Mouse (Mus musculus): ENCODE data around the gene Marveld2. TPM values are rescaled to one million over a fixed set of nuclear protein-coding genes. Genes with fewer than 3 reads are reported as not detected.

Marveld2 gene
- total and polyA plus RNA-seq, 2 experiments from 2014 or later = 1.4 to 2.3 TPM

DNA sequence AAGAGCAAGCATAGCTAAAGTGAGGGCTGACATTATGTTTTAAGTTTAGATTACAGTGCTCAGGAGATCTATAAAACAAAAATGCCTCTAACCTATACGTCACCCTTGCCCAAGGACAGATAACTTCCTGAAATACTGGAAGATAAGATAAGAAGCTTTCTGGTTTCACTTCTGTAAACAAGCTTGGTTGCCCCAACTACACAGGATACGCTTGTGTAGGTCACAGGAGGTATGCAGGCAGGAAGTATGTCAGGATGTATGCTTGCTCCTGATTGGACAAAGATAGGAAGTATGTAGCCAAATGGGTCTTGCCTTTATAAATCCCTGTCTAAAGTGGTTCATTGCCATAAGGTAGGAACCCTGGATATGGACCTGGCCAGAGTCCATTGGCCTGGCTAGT, 40.8 kb downstream of the Marveld2 start:
- H3K4me1 ChIP-seq (ENCODE audit: insufficient read depth, low read length) = no peaks in the 10 kb centered on the region
- no peak overlapping the region for H3K4me3 ChIP-seq (ENCODE audit: low read depth, low read length)
- TF ChIP-seq CTCF (IDR thresholded peaks at IDR 0.05) = no peak
- H3K36me3 ChIP-seq (ENCODE audit: insufficient read depth, low read length) = no peaks in the 10 kb centered on the region
- DNase-seq (ENCODE audit: low spot score) (no peak), ATAC-seq (ENCODE audit: low FRiP score) (no peak)
- H3K4me2 ChIP-seq (ENCODE audit: low read depth, low read length, poor library complexity, severe bottlenecking) = no peak overlapping the region
- H3K27me3 ChIP-seq (ENCODE audit: insufficient read depth, low read length) = no peaks in the 10 kb centered on the region
- no peak overlapping the region for H3K9ac ChIP-seq (replicated peaks; ENCODE audit: low read length, poor library complexity, severe bottlenecking)
- no peaks in the 10 kb centered on the region for H3K9me3 ChIP-seq (ENCODE audit: low read length)
- no peak overlapping the region for H3K27ac ChIP-seq (ENCODE audit: low read depth, low read length)
- WGBS = 76% methylated on average over 2 of the region's 2 CpGs

DNA sequence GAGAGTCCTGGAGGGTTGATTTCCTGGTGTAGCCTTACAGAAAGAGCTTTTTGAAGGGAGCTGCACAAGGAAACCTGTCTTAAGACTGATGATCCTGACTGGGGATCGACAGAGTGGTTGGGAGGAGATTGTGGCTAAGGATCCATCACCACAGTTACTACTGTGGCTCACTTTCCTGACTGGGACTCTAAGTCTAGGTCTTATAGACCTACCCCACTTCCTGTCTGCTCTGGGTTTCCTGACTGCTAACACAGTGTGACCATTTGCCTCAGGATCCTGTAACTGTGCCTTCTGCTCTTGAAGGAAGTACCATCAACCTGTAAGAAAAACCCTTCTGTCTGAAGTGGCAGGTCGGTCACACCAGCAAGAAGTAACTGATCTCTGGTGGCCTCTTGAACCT, 46.1 kb downstream of the Marveld2 start:
- ATAC-seq (ENCODE audit: low FRiP score) (no peak), DNase-seq (ENCODE audit: low spot score) (no peak)
- H3K4me1 ChIP-seq (ENCODE audit: insufficient read depth, low read length) = no peaks in the 10 kb centered on the region
- no peaks in the 10 kb centered on the region for H3K27me3 ChIP-seq (ENCODE audit: insufficient read depth, low read length)
- no peaks in the 10 kb centered on the region for H3K9me3 ChIP-seq (ENCODE audit: low read length)
- no peak overlapping the region for H3K27ac ChIP-seq (ENCODE audit: low read depth, low read length)
- H3K9ac ChIP-seq (replicated peaks; ENCODE audit: low read length, poor library complexity, severe bottlenecking) = no peak overlapping the region
- H3K4me2 ChIP-seq (ENCODE audit: low read depth, low read length, poor library complexity, severe bottlenecking) = no peak overlapping the region
- no peak overlapping the region for H3K4me3 ChIP-seq (ENCODE audit: low read depth, low read length)
- TF ChIP-seq CTCF (IDR thresholded peaks at IDR 0.05) = no peak
- no peaks in the 10 kb centered on the region for H3K36me3 ChIP-seq (ENCODE audit: insufficient read depth, low read length)
- 78% methylated on average over 2 of the region's 2 CpGs for WGBS

GRCm38 (mm10) chr13:100568359-100568758, 48.4 kb downstream of the Marveld2 start:
- Histone ChIP-seq H3K4me2 (ENCODE audit: low read depth, low read length, poor library complexity, severe bottlenecking) (no peak overlapping the region), H3K27me3 (ENCODE audit: insufficient read depth, low read length) (no peaks in the 10 kb centered on the region), H3K4me3 (ENCODE audit: low read depth, low read length) (no peak overlapping the region), H3K9me3 (ENCODE audit: low read length) (no peaks in the 10 kb centered on the region), H3K27ac (ENCODE audit: low read depth, low read length) (no peak overlapping the region), H3K36me3 (ENCODE audit: insufficient read depth, low read length) (no peaks in the 10 kb centered on the region), H3K4me1 (ENCODE audit: insufficient read depth, low read length) (no peaks in the 10 kb centered on the region), H3K9ac (replicated peaks; ENCODE audit: low read length, poor library complexity, severe bottlenecking) (no peak overlapping the region)
- WGBS = 97% methylated on average over 1 of the region's 1 CpGs
- no peak for TF ChIP-seq CTCF (IDR thresholded peaks at IDR 0.05)
- ATAC-seq (ENCODE audit: low FRiP score) (no peak), DNase-seq (ENCODE audit: low spot score) (no peak)

DNA sequence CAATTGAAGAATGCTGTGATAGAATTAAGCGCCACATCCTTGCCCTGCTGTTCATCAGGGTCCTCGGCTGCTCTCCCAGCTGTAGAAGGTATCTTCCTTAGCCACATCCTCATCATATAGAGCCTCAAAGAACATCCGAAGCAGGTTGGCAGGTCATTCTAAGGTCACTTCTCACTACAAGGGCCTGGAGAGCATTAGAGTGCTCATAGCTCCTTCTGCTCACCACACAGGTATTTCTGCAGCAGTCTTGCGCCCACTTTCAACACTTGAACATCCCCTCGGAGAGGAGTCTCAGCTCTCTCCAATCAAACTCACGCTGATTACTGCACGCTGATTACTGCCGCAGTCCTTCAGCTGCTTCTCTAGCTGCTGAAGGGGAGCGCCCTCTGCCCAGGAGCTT, 57.3 kb downstream of the Marveld2 start:
- WGBS = 81% methylated on average over 9 of the region's 9 CpGs
- ATAC-seq (ENCODE audit: low FRiP score) = no peak
- TF ChIP-seq CTCF (IDR thresholded peaks at IDR 0.05) = no peak

DNA sequence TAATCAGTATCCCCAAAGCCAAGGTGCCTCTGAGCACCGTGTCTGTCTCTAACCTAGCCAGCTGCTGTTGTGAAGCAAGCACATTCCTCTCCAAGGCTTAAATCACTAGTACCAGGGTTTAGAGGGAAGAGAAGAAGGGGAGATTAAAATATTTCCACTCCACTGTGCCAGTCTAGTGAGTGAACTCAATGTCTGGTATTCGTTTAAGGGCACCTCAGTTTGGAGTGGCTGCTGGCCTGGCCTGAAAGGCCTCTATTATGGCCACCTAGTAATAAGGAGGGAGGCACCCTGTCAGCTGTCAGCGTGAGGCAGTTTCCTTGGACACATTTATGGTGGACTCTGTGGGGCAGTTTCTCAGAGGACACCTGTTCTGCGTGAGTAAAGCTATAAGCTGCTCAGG, 59.8 kb downstream of the Marveld2 start:
- WGBS = 66% methylated on average over 4 of the region's 4 CpGs
- Histone ChIP-seq H3K9ac (replicated peaks; ENCODE audit: low read length, poor library complexity, severe bottlenecking) (no peak overlapping the region), H3K27me3 (ENCODE audit: insufficient read depth, low read length) (peaks cover 11% of the 10 kb centered on the region), H3K4me2 (ENCODE audit: low read depth, low read length, poor library complexity, severe bottlenecking) (no peak overlapping the region), H3K27ac (ENCODE audit: low read depth, low read length) (no peak overlapping the region), H3K9me3 (ENCODE audit: low read length) (no peaks in the 10 kb centered on the region), H3K4me3 (ENCODE audit: low read depth, low read length) (no peak overlapping the region), H3K36me3 (ENCODE audit: insufficient read depth, low read length) (no peaks in the 10 kb centered on the region), H3K4me1 (ENCODE audit: insufficient read depth, low read length) (no peaks in the 10 kb centered on the region)
- DNase-seq (ENCODE audit: low spot score) = no peak
- no peak for TF ChIP-seq CTCF (IDR thresholded peaks at IDR 0.05)
- no peak for ATAC-seq (ENCODE audit: low FRiP score)

More for the DNA sequence above, 57.3 kb downstream of the Marveld2 start:
- H3K9me3 ChIP-seq (ENCODE audit: low read length) = no peaks in the 10 kb centered on the region
- no peak overlapping the region for H3K27ac ChIP-seq (ENCODE audit: low read depth, low read length)
- 0 out of 2 replicates have a peak, but pooled peaks cover 2% of the 10 kb centered on the region for H3K27me3 ChIP-seq (ENCODE audit: insufficient read depth, low read length)
- no peak overlapping the region for H3K4me2 ChIP-seq (ENCODE audit: low read depth, low read length, poor library complexity, severe bottlenecking)
- DNase-seq (ENCODE audit: low spot score) = no peak
- H3K4me1 ChIP-seq (ENCODE audit: insufficient read depth, low read length) = no peaks in the 10 kb centered on the region
- no peak overlapping the region for H3K4me3 ChIP-seq (ENCODE audit: low read depth, low read length)
- H3K9ac ChIP-seq (replicated peaks; ENCODE audit: low read length, poor library complexity, severe bottlenecking) = no peak overlapping the region
- H3K36me3 ChIP-seq (ENCODE audit: insufficient read depth, low read length) = no peaks in the 10 kb centered on the region

GRCm38 (mm10) chr13:100553042-100553437, 63.7 kb downstream of the Marveld2 start:
- Histone ChIP-seq H3K27ac (ENCODE audit: low read depth, low read length) (no peak overlapping the region), H3K9ac (replicated peaks; ENCODE audit: low read length, poor library complexity, severe bottlenecking) (peak overlapping the region; percentile 65), H3K36me3 (ENCODE audit: insufficient read depth, low read length) (no peaks in the 10 kb centered on the region), H3K4me2 (ENCODE audit: low read depth, low read length, poor library complexity, severe bottlenecking) (peak overlapping the region; percentile 100), H3K27me3 (ENCODE audit: insufficient read depth, low read length) (peaks cover 33% of the 10 kb centered on the region), H3K9me3 (ENCODE audit: low read length) (no peaks in the 10 kb centered on the region), H3K4me1 (ENCODE audit: insufficient read depth, low read length) (no peaks in the 10 kb centered on the region), H3K4me3 (ENCODE audit: low read depth, low read length) (peak overlapping the region; percentile 83)
- DNase-seq (ENCODE audit: low spot score) (no peak), ATAC-seq (ENCODE audit: low FRiP score) (no peak)
- TF ChIP-seq CTCF (IDR thresholded peaks at IDR 0.05) = no peak
- WGBS = 3% methylated on average over 12 of the region's 12 CpGs
